Mouse (Mus musculus) ovary, adult 2 months (tissue): Measurements from ENCODE around the gene Hdac5. TPM values are rescaled to one million over a fixed set of nuclear protein-coding genes. Genes with fewer than 3 reads are reported as not detected.

Experiments used
- polyA plus RNA-seq: library from polyadenylated mRNA; depleted of rRNA; stranded (reverse); fragments of >200 nt; gene quantifications from 2 replicates; pipeline ENCODE4 v1.2.3, GENCODE M21; 2012; rRNA removed

The Hdac5 gene
- 117 and 151 TPM in 2 replicates for polyA plus RNA-seq

DNA sequence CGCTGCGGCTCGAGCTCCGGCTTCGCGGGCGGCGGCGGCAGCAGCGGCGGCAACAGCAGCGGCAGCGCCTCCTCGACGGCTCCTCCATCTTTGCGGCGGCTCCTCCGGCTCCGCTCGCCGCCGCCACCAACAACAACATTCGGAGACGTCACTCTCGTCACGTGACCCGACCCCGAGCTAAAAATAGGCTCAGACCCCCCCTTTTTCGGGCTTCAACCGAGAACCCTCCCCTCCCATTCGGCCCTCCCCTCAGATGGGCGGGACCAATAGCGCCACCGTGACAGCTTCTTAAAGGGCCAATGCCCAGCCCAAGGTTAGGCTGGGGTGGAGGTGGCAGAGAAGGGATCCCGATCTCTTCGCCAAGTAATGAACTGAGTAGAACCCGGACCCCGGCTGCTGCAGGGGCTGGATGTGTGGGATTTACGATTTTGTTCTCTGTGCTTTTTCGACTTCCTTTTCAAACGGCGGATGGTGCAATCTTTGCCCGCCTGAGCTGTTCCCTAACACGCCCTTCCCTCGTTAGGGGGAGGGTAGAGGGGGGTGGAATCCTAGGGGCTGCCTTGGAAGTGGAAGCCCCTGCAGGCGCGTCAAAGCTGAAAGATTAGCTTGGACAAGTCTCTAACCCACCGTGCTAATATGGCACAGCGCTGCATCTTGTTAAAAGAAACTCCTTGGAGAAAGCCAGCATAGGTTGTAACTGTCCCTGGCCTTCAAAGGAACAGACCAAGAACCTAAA lies at the start of gene Hdac5:
TSS of gene Hdac5 (minus strand) at position 161 of the 736 bp plus-strand sequence.

DNA sequence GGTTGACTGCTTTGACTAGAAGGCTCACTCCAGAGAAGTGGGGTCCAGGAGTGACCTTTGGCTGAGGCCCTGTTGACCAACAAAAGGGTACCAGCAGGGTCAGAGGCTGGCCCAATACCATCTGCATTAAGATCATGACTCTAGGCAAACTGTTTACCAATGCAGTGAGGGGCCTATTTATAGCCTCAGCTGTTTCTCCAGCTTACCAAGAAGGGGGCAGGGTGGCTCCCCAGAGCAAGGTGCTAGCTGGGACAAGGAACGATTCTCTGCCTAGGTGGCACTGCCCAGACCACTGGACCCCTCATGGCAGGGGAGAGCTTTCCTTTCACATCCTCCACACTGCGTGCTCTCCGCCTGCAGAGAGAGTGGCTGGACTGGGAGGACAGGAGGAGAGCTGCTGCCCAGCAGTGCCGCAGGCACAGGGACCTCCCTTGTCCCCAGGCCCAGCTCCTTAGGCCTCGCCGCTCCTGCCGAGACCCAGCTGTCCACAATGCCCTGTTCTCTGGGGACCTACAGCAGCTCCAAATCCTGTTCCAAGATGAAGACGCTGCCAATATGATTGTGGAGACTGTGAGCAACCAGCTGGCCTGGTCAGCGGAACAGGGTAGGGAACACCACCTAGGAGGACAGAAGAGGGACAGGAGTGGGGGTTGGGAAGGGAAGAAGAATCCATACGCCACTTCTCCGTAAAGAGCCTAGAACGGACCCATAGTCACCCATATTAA lies 38.7 kb upstream of the Hdac5 start, which contains the start of gene Asb16:
TSS of gene Asb16 (plus strand) at position 224 of the 725 bp plus-strand sequence.

DNA sequence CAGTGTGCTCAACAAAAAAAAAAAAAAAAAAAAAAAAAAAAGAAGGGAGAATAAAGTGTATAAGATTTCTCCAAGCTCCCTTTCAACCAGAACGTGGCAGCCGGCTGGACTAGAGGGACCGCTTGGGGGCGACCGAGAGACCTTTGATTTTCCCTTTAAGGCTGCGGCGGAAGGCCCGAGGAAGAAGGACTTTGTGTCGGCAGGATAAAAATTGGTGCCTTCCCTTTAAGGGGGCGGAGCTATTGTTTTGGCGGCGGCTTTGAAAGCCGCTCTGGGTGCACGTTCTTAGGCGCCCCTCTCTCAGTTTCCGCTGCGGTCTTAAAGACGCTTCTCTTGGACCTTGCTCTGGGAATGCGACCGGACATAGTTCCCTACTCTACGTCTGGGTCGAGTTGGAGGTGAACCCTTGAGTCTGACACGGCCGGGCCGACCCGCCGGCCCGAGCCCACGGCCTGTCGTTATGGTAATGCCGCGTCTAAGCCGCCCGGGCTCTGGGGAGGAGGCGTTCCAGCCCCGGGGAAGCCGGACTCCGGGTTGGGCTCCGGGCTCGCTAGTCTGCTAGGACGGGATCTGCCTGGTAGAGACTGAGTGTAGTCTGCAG lies 18.8 kb upstream of the Hdac5 start, which contains the start of gene BC030867:
TSS of gene BC030867 (plus strand) at position 253 of the 601 bp plus-strand sequence.

DNA sequence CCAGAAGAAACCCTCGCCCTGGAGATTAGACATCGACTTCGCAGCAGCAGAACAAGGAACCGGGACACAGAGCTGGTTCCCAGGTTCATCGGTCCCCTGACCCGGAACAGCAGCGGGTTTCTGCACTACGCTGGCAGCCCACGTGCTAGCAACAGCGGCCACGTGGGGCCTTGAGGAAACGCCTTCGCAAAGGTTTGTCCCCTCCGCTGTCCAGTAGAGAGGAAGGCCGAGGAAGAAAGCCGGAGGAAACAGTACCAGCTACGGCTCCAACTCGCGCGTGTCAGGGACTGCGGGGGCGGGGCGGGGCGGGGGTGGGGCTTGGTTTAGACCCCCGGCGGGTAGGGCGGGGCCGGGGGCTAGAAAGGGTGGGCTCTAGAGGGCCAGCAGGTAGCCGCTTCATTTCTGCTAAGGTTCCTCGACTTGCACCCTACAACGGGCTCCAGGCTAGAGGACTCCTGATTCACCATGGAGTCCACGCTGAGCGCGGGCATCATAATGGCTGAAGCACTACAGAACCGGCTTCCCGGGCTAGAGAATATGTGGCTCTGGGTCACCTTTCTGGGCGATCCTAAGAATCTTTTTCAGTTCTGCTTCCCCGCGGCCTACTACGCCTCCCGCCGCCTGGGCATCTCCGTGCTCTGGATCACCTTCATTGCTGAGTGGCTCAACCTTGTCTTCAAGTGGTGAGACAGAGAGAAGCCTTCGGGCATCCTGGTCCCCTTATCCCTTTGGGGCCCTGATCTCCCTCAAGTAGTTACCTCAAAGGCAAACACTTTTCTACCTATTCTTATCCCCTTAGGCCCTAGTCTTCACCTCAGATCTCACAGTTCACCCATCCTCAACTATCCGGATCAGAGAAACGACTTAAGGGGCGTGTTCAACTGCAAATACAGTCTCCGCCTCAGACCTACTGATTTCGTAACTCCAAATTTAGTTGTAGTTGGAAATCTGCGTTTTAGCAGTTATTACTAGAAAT lies 40.2 kb downstream of the Hdac5 start, which contains the start of gene G6pc3:
TSS of gene G6pc3 (plus strand) at position 160 of the 976 bp plus-strand sequence.

DNA sequence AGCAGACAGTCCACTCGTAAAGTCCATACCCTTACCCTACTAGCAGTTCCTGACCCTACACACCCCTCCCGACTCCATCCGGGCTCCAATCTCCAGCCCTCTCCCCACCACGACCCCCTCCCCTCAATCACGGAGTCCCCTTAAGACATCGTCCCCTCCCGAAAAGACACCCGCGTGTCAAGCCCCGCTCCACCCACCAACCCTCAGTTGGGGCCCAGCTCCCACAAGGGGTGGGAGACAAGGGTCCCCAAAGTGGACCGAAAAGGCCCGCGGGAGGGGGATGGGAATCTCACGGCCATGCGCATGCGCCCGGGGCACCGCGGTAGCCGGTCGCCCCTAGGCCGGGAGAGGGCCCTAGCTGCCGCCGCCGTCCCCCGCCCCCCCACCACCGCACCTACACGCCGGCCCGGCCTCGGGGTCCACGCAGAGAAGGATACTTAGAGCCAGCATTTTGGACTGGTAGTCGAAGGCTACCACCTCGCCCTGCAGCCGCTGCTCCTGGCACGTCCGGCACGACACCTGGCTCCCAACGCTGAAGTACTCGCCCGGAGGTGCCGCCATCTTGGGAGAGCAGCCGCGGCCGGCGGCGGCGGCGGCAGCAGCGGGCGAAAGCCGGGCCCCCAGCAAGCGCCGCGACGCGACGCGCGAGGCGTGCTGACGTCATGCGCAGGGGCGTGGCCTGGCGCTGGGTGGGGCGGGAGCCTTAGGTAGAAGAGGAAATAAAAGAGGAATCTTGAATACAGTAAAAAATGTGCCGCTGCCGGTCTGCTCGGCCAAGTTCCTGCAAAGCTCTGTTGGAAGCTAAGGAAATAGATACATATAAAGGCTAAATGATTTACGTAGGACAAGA lies 45.1 kb downstream of the Hdac5 start, which contains the start of gene Lsm12:
TSS of gene Lsm12 (minus strand) at position 651 of the 850 bp plus-strand sequence.

DNA sequence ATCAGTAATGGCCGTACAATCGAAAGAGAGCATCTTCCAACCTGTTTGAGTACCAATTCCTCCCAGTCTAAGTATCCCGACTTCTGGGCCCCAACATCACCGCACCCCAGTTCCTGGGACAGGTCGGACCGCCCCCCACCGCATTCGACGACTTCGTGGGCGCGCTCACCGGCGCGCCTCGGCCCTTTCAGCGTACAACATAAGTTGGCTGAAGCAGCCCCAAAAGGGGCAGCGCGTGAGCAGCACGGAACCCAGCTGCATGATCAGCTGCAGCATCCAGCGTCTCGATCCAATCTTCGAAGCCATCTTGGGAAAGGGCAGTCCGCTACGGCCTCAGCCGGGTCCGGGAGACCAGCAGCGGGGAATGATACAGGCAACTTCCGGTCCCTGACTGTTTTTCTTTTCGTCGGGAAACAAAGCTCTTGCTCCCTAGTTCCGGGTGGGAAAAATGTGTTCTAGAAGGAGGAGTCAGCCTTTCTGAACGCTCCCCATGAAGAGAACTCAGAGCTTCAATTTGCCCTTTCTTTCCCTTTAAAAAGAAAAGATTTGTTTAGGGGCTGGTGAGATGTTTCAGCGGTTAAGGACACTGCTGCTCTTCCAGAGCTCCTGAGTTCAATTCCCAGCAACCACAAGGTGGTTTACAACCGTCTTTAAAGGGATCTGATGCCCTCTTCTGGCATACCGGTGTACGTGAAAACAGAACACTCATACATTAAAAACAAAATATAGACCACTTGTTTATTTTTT lies 73.8 kb downstream of the Hdac5 start, which contains the start of gene Tmem101:
TSS of gene Tmem101 (minus strand) at position 366 of the 747 bp plus-strand sequence.

DNA sequence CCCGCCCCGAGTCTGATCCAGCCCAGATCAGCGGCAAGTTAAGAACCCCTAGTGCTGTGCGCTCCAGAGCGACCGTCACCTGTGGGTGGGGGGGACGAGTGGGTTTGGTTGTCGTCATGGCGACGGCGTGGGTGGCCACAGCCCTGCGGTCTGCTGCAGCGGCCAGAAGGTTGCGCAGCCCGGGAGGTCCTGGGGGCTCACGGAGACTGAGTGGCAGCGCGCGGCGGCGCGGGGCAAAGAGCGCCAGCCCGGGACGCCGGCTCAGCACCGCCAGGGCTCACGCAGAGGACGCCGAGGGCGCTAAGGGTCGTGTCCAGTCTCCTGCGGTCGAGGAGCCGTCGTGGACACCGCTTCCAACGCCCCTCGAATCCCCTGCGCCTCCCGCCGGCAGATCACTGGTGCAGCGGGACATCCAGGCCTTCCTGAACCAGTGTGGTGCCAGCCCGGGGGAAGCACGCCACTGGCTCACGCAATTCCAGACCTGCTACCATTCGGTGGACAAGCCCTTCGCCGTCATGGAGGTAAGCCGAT lies 84.4 kb downstream of the Hdac5 start, which contains the start of gene Nags:
TSS of gene Nags (plus strand) at position 43 of the 531 bp plus-strand sequence.

Other genes starting within 250 kb of the Hdac5 start
- not detected in 2 replicates for gene Cfap97d1, start 245.9 kb downstream of the Hdac5 start, polyA plus RNA-seq
- gene Dusp3, start 243.2 kb downstream of the Hdac5 start, polyA plus RNA-seq, result 117 and 138 TPM in 2 replicates
- gene Mpp3, start 201.7 kb downstream of the Hdac5 start, polyA plus RNA-seq, result 19.1 and 19.2 TPM in 2 replicates
- 13.3 and 16.6 TPM in 2 replicates for gene Cd300lg, start 188.7 kb downstream of the Hdac5 start, polyA plus RNA-seq
- 10.5 and 10.9 TPM in 2 replicates for gene Mpp2, start 141.7 kb downstream of the Hdac5 start, polyA plus RNA-seq
- not detected in 2 replicates for gene Ppy, start 128.8 kb downstream of the Hdac5 start, polyA plus RNA-seq
- gene Pyy, start 122.3 kb downstream of the Hdac5 start, polyA plus RNA-seq, result not detected in 2 replicates
- 3.6 and 3.7 TPM in 2 replicates for gene Nags, start 84.7 kb downstream of the Hdac5 start, polyA plus RNA-seq
- gene Tmem101, start 73.8 kb downstream of the Hdac5 start, polyA plus RNA-seq, result 37.3 and 46.7 TPM in 2 replicates
- 25.7 and 33.2 TPM in 2 replicates for gene Lsm12, start 44.9 kb downstream of the Hdac5 start, polyA plus RNA-seq
- 169 and 171 TPM in 2 replicates for gene G6pc3, start 40.5 kb downstream of the Hdac5 start, polyA plus RNA-seq
- gene BC030867, start 18.7 kb upstream of the Hdac5 start, polyA plus RNA-seq, result 6.4 and 10.6 TPM in 2 replicates
- gene Asb16, start 38.6 kb upstream of the Hdac5 start, polyA plus RNA-seq, result 0.37 and 0.42 TPM in 2 replicates
- gene Tmub2, start 54.8 kb upstream of the Hdac5 start, polyA plus RNA-seq, result 60.5 and 74.0 TPM in 2 replicates
- gene Atxn7l3, start 66.5 kb upstream of the Hdac5 start, polyA plus RNA-seq, result 46.0 and 47.7 TPM in 2 replicates
- 35.3 and 42.8 TPM in 2 replicates for gene Ubtf, start 89.6 kb upstream of the Hdac5 start, polyA plus RNA-seq
- gene Slc4a1, start 136.0 kb upstream of the Hdac5 start, polyA plus RNA-seq, result 0.03 TPM in 1 of 2 replicates, not detected in the other
- gene Rundc3a, start 163.2 kb upstream of the Hdac5 start, polyA plus RNA-seq, result 4.5 and 5.9 TPM in 2 replicates
- gene Slc25a39, start 177.8 kb upstream of the Hdac5 start, polyA plus RNA-seq, result 573 and 609 TPM in 2 replicates
- 283 and 344 TPM in 2 replicates for gene Grn, start 200.1 kb upstream of the Hdac5 start, polyA plus RNA-seq
- gene Fam171a2, start 217.5 kb upstream of the Hdac5 start, polyA plus RNA-seq, result 102 and 124 TPM in 2 replicates
- 11.2 and 16.0 TPM in 2 replicates for gene Itga2b, start 240.0 kb upstream of the Hdac5 start, polyA plus RNA-seq